21 mouse cellular contexts compared by ENCODE assay signal in genomic region chr13:101506696-101507095, GRCm38 (mm10).
DNase-seq lines count a peak whose midpoint lies in the region; ATAC-seq lines count a peak whose summit lies in the region.
"Had no signal": no experiment of that assay in that cellular context is flagged by ENCODE, and none has a peak within 500 bp of the region (broad histone marks: within the 10 kb centered on the region; RNA-seq: fewer than 3 reads in every experiment).

No protein-coding gene starts in this region.

- no peak overlapping the region for H3K27ac ChIP-seq in kidney, embryonic 16.5 days (ENCODE audit: low read length)
- H3K27ac ChIP-seq: embryonic facial prominence, embryonic 10.5 days; embryonic facial prominence, embryonic 12.5 days; forebrain, embryonic 13.5 days; forebrain, embryonic 15.5 days had no signal

- H3K4me3 ChIP-seq in kidney, embryonic 16.5 days (ENCODE audit: low read length): no peak overlapping the region
- H3K4me3 ChIP-seq: embryonic facial prominence, embryonic 10.5 days; embryonic facial prominence, embryonic 12.5 days; forebrain, embryonic 13.5 days; forebrain, embryonic 15.5 days had no signal

- no peaks in the 10 kb centered on the region for H3K9me3 ChIP-seq in kidney, embryonic 16.5 days (ENCODE audit: low read length)
- H3K9me3 ChIP-seq: embryonic facial prominence, embryonic 10.5 days; embryonic facial prominence, embryonic 12.5 days; forebrain, embryonic 13.5 days; forebrain, embryonic 15.5 days had no signal

- no peak overlapping the region for H3K9ac ChIP-seq in kidney, embryonic 16.5 days (replicated peaks; ENCODE audit: low read length)
- H3K9ac ChIP-seq: embryonic facial prominence, embryonic 12.5 days; forebrain, embryonic 13.5 days; forebrain, embryonic 15.5 days; forebrain, postnatal 0 days had no signal

- DNase-seq in CD4-positive, CD25-positive, alpha-beta regulatory T cell, adult 2 months (ENCODE audit: low read depth, low spot score): peak; percentile 4
- DNase-seq in 416B (ENCODE audit: low read depth): peak; percentile 36
- DNase-seq in layer of hippocampus, adult 9-10 months (ENCODE audit: low spot score): no peak
- DNase-seq: adrenal gland, adult 8-10 months; adrenal gland, postnatal 14 days; adrenal gland, postnatal 36 days; cerebellum, adult 11-12 months; cerebellum, adult 2 months; cerebellum, adult 9-10 months; cerebellum, postnatal 10 days; cerebellum, postnatal 25 days; embryo, embryonic 11 days; forebrain, postnatal 0 days had no signal

- H3K4me1 ChIP-seq in kidney, embryonic 16.5 days (ENCODE audit: insufficient read depth, low read length): 0 out of 2 replicates have a peak, but pooled peaks cover 4% of the 10 kb centered on the region

- H3K27me3 ChIP-seq in kidney, embryonic 16.5 days (ENCODE audit: insufficient read depth, low read length): no peaks in the 10 kb centered on the region
- H3K27me3 ChIP-seq: embryonic facial prominence, embryonic 12.5 days; forebrain, embryonic 13.5 days; forebrain, embryonic 15.5 days had no signal

- ATAC-seq in CD4-positive, CD25-positive, alpha-beta regulatory T cell, adult 4 months: no peak
- ATAC-seq in granulocyte monocyte progenitor cell, adult 5-6 weeks (replicated peaks; ENCODE audit: poor library complexity, severe bottlenecking): peak; percentile 45; the same call in 1 of the 2 replicates
- peak; percentile 53 for ATAC-seq in megakaryocyte progenitor cell, adult 5-6 weeks (replicated peaks; ENCODE audit: poor library complexity)
- ATAC-seq in kidney, embryonic 16.5 days (ENCODE audit: low FRiP score, low TSS enrichment): no peak
- ATAC-seq: forebrain, embryonic 13.5 days; forebrain, embryonic 15.5 days; forebrain, postnatal 0 days had no signal

- H3K36me3 ChIP-seq in kidney, embryonic 16.5 days (ENCODE audit: insufficient read depth, low read length): no peaks in the 10 kb centered on the region
- H3K36me3 ChIP-seq: embryonic facial prominence, embryonic 10.5 days; embryonic facial prominence, embryonic 12.5 days; forebrain, embryonic 15.5 days had no signal

- H3K4me2 ChIP-seq in kidney, embryonic 16.5 days (replicated peaks; ENCODE audit: low read depth, low read length): no peak overlapping the region
- H3K4me2 ChIP-seq: embryonic facial prominence, embryonic 12.5 days; forebrain, embryonic 13.5 days; forebrain, embryonic 15.5 days had no signal

Comparison
In these comparisons a context has a peak if more than half of its experiments do, and no peak if none do; other contexts are left out.
1. ATAC-seq: peak in granulocyte monocyte progenitor cell, adult 5-6 weeks (single experiment) and megakaryocyte progenitor cell, adult 5-6 weeks (single experiment); none in CD4-positive, CD25-positive, alpha-beta regulatory T cell, adult 4 months (single experiment) and kidney, embryonic 16.5 days (single experiment).